In genomic region chr11:63957207-63957606, GRCm38 (mm10) we compare ENCODE assay signal across 10 mouse cellular contexts. TPM values are rescaled to one million over a fixed set of nuclear protein-coding genes. Genes with fewer than 3 reads are reported as not detected.
DNase-seq lines count a peak whose midpoint lies in the region; ATAC-seq and TF ChIP-seq lines count a peak whose summit lies in the region.
"Had no signal": no experiment of that assay in that cellular context is flagged by ENCODE, and none has a peak within 500 bp of the region (broad histone marks: within the 10 kb centered on the region; RNA-seq: fewer than 3 reads in every experiment).

No protein-coding gene starts in this region.

- H3K27me3 ChIP-seq in cerebellum, adult 2 months (ENCODE audit: control insufficient read depth, insufficient read depth, low read length): no peaks in the 10 kb centered on the region
- no peaks in the 10 kb centered on the region for H3K27me3 ChIP-seq in liver, embryonic 13.5 days
- no peaks in the 10 kb centered on the region for H3K27me3 ChIP-seq in stomach, postnatal 0 days (ENCODE audit: control insufficient read depth, insufficient read depth, low read length)
- H3K27me3 ChIP-seq in limb, embryonic 10.5 days (ENCODE audit: low read depth, poor library complexity, severe bottlenecking): peaks cover 29% of the 10 kb centered on the region
- H3K27me3 ChIP-seq: neural tube, embryonic 13.5 days; Patski had no signal

- TF ChIP-seq POLR2A in cerebellum, adult 2 months (IDR thresholded peaks at IDR 0.05; ENCODE audit: borderline replicate concordance, insufficient read depth, low read length): no peak

- peak; percentile 58; the same call in 1 of the 2 replicates for ATAC-seq in liver, embryonic 13.5 days (ENCODE audit: low read depth)
- peak; percentile 91 for ATAC-seq in stomach, postnatal 0 days (ENCODE audit: low FRiP score, low TSS enrichment)
- ATAC-seq: Patski had no signal

- H3K4me2 ChIP-seq in liver, embryonic 13.5 days: no peak overlapping the region
- H3K4me2 ChIP-seq in stomach, postnatal 0 days (replicated peaks; ENCODE audit: low read depth): no peak overlapping the region
- H3K4me2 ChIP-seq: neural tube, embryonic 13.5 days had no signal

- 0 out of 2 replicates have a peak, but pooled peaks have one; percentile 5 for TF ChIP-seq CTCF in cerebellum, adult 2 months (IDR thresholded peaks at IDR 0.05; ENCODE audit: borderline replicate concordance, insufficient read depth, low read depth, low read length)
- peak; percentile 77 for TF ChIP-seq CTCF in stomach, postnatal 0 days (IDR thresholded peaks at IDR 0.05; ENCODE audit: low read depth)

- 61% methylated on average over 4 of the region's 4 CpGs for WGBS in cerebellum, adult 2 months
- 53% methylated on average over 4 of the region's 4 CpGs for WGBS in liver, embryonic 13.5 days (ENCODE audit: insufficient replicate concordance)
- WGBS in stomach, postnatal 0 days: 45% methylated on average over 4 of the region's 4 CpGs
- 39% methylated on average over 4 of the region's 4 CpGs for WGBS in limb, embryonic 10.5 days

- H3K4me3 ChIP-seq in cerebellum, adult 2 months (replicated peaks; ENCODE audit: insufficient read depth, low read depth, low read length): no peak overlapping the region
- no peak overlapping the region for H3K4me3 ChIP-seq in liver, embryonic 13.5 days (replicated peaks)
- H3K4me3 ChIP-seq in stomach, postnatal 0 days (ENCODE audit: low read depth, low read length): no peak overlapping the region
- H3K4me3 ChIP-seq in limb, embryonic 10.5 days: no peak overlapping the region
- H3K4me3 ChIP-seq: neural tube, embryonic 13.5 days had no signal

- no peak for DNase-seq in cerebellum, adult 2 months
- no peak for DNase-seq in cerebellum, adult 11-12 months
- DNase-seq in 416B (ENCODE audit: low read depth): peak; percentile 70
- peak; percentile 38 for DNase-seq in c-Kit-positive CD71-negative TER-119-negative erythroid progenitor cells, embryonic 14.5 days (ENCODE audit: low read depth)
- no peak for DNase-seq in liver, embryonic 13.5 days
- peak; percentile 76 for DNase-seq in stomach, postnatal 0 days (ENCODE audit: low spot score)
- no peak for DNase-seq in limb, embryonic 10.5 days (ENCODE audit: low spot score)
- no peak for DNase-seq in gastrocnemius, postnatal 4 days (ENCODE audit: low spot score in 2 of 2)

- H3K4me1 ChIP-seq in cerebellum, adult 2 months (ENCODE audit: control insufficient read depth, insufficient read depth, low read length): peaks cover under 1% of the 10 kb centered on the region; the same call in 1 of the 2 replicates
- peaks cover 12% of the 10 kb centered on the region for H3K4me1 ChIP-seq in liver, embryonic 13.5 days (replicated peaks)
- peaks cover 1% of the 10 kb centered on the region; the same call in 1 of the 2 replicates for H3K4me1 ChIP-seq in stomach, postnatal 0 days (replicated peaks; ENCODE audit: control insufficient read depth, insufficient read depth)
- peaks cover 13% of the 10 kb centered on the region for H3K4me1 ChIP-seq in limb, embryonic 10.5 days

- H3K36me3 ChIP-seq in liver, embryonic 13.5 days: no peaks in the 10 kb centered on the region
- H3K36me3 ChIP-seq in stomach, postnatal 0 days (ENCODE audit: control insufficient read depth, insufficient read depth, low read length): no peaks in the 10 kb centered on the region
- no peaks in the 10 kb centered on the region for H3K36me3 ChIP-seq in limb, embryonic 10.5 days
- H3K36me3 ChIP-seq: neural tube, embryonic 13.5 days had no signal

- H3K9ac ChIP-seq in liver, embryonic 13.5 days: no peak overlapping the region
- no peak overlapping the region; the same call in 1 of the 2 replicates for H3K9ac ChIP-seq in stomach, postnatal 0 days (ENCODE audit: low read length)
- H3K9ac ChIP-seq: neural tube, embryonic 13.5 days had no signal

- no peak for TF ChIP-seq EP300 in stomach, postnatal 0 days (optimal IDR thresholded peaks at IDR 0.05)

- H3K9me3 ChIP-seq in liver, embryonic 13.5 days (replicated peaks): no peaks in the 10 kb centered on the region
- no peaks in the 10 kb centered on the region for H3K9me3 ChIP-seq in stomach, postnatal 0 days (ENCODE audit: control insufficient read depth, low read length)
- no peaks in the 10 kb centered on the region for H3K9me3 ChIP-seq in limb, embryonic 10.5 days (replicated peaks)
- H3K9me3 ChIP-seq: neural tube, embryonic 13.5 days had no signal

- no peak overlapping the region for H3K27ac ChIP-seq in cerebellum, adult 2 months (ENCODE audit: insufficient read depth, low read length)
- H3K27ac ChIP-seq in liver, embryonic 13.5 days: no peak overlapping the region
- peak overlapping the region; percentile 78 for H3K27ac ChIP-seq in stomach, postnatal 0 days (replicated peaks)
- no peak overlapping the region for H3K27ac ChIP-seq in limb, embryonic 10.5 days
- H3K27ac ChIP-seq: neural tube, embryonic 13.5 days had no signal

RNA-seq across cellular contexts. Expression of gene Hs3st3b1, which starts 35.1 kb away (rescaled TPM):
- polyA plus RNA-seq in cerebellum, adult 2 months (2012; rRNA removed): 0.79 and 1.2 TPM in 2 replicates
- polyA plus RNA-seq in liver, embryonic 13.5 days (2015; fragmentation: Nextera tagmentation; extraction: Ambion mirVana): 12.6 and 17.3 TPM in 2 replicates
- 6.9 and 8.3 TPM in 2 replicates for polyA plus RNA-seq in stomach, postnatal 0 days (2015; fragmentation: Nextera tagmentation; extraction: Ambion mirVana)
- polyA plus RNA-seq in limb, embryonic 10.5 days (2016; fragmentation: Nextera tagmentation; extraction: Ambion mirVana): 17.8 and 22.1 TPM in 2 replicates
- total RNA-seq in gastrocnemius, postnatal 4 days (2021): 1 to 10 TPM in 1 of 2 experiments, under 1 TPM in 1; 0.96 to 1.8 TPM

Comparison
In these comparisons a context has a peak if more than half of its experiments do, and no peak if none do; other contexts are left out.
1. DNase-seq: peak in 416B (single experiment), c-Kit-positive CD71-negative TER-119-negative erythroid progenitor cells, embryonic 14.5 days (single experiment) and stomach, postnatal 0 days (single experiment); none in cerebellum, adult 2 months (0 of 2), cerebellum, adult 11-12 months (single experiment), liver, embryonic 13.5 days (single experiment), limb, embryonic 10.5 days (single experiment) and gastrocnemius, postnatal 4 days (0 of 2).